Mouse (Mus musculus): ENCODE measurements around the gene Tcf7l2. TPM values are rescaled to one million over a fixed set of nuclear protein-coding genes. Genes with fewer than 3 reads are reported as not detected.
A peak's percentile ranks its signal among the peaks of the same experiment; 100 is the strongest.

The Tcf7l2 gene
- polyA plus RNA-seq, 1 experiment, result 18.8 TPM

DNA sequence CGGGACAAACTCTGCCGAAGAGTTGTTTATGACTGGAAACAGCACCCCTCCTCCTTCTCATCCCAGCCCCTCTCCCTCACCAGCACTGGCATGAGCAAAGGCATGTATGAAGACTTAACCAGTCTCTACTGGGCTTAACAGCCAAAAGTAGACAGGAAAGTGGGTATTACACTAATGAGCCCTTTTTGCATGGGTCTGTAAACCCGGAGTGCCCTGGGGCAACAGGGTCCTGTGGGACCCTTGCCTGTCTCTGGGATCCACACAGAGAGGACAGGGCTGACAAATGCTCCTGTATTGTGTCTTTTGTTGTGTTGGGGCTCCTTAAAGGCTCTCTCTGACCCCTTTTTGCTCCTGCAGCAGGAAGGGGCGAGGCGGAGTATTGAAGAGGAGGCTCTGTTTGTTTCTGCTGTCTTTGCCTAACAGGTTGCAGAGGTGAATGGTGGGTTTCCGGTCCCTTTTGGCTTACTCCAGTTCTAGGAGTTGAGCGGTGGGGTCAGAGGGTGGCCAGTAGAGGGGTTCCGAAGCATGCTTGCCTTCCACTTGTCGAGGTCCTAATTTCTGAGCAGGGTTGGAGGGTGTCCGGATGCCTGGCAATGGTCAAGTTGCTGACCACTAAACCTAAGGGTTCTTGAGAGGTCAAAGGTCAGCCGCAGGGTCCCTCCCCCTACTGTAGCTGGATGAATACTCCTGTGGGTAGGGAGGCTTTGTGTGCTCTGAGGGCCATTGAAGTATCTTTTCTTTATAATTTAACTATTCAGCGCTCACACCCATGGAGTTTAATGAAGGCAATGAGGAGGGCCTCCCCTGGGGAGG is 161.2 kb downstream of the Tcf7l2 start:
- H3K4me1 ChIP-seq (ENCODE audit: control insufficient read depth, insufficient read depth, low read length), result no peaks in the 10 kb centered on the region
- no peak overlapping the region for H3K27ac ChIP-seq (ENCODE audit: insufficient read depth, low read depth, low read length)
- H3K4me3 ChIP-seq (ENCODE audit: insufficient read depth, low read length), result no peak overlapping the region
- no peak for TF ChIP-seq CTCF (IDR thresholded peaks at IDR 0.05; ENCODE audit: low read depth, low read length)
- no peak for TF ChIP-seq POLR2A (IDR thresholded peaks at IDR 0.05; ENCODE audit: borderline replicate concordance, low read depth, low read length)

DNA sequence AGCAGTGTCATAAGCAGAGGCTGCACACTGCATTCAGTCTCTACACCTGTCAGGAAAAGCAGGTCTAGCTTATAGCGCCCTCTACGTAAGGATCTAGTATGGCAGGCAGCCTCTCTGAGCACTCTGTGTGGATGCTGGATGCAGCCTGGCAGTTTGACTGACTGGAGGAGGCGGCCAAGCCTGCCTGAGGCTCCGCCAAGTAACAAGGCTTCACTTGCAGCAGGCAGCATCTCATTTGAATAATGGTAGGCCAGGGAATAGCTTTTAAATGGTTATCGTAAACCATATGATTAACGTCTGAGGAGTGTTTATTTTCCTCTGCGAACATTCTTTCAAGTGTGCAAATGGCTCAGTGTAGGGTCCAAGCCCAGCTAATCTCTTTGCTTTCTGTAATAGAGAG is 167.4 kb downstream of the Tcf7l2 start:
- Histone ChIP-seq H3K4me1 (ENCODE audit: control insufficient read depth, insufficient read depth, low read length) (peaks cover 2% of the 10 kb centered on the region; the same call in 1 of the 2 replicates), H3K4me3 (ENCODE audit: insufficient read depth, low read length) (no peak overlapping the region), H3K27ac (ENCODE audit: insufficient read depth, low read depth, low read length) (no peak overlapping the region)
- TF ChIP-seq CTCF (IDR thresholded peaks at IDR 0.05; ENCODE audit: low read depth, low read length), result 0 out of 2 replicates have a peak, but pooled peaks have one; percentile 15
- TF ChIP-seq POLR2A (IDR thresholded peaks at IDR 0.05; ENCODE audit: borderline replicate concordance, low read depth, low read length), result no peak

DNA sequence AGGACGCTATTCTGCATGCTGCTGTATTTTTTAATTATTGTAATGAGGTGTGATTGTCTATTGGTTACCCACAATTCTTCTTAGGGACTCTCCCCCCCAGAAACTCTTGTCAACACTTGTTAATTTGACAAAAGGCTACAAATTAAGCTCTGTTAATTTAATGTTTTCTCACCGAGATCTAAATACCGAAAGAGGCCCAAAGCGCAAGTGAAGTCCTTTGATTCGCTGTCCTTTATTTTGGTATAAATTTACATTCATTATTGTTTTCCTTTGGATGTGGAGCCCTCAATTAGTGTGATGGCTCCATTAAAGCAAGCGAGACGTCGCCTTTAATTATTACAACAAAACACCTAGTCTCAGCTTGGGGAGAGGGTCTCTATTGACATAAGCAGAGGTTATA is 170.3 kb downstream of the Tcf7l2 start:
- no peak overlapping the region for H3K27ac ChIP-seq (ENCODE audit: insufficient read depth, low read depth, low read length)
- H3K4me1 ChIP-seq (ENCODE audit: control insufficient read depth, insufficient read depth, low read length), result peaks cover 2% of the 10 kb centered on the region; the same call in 1 of the 2 replicates
- TF ChIP-seq CTCF (IDR thresholded peaks at IDR 0.05; ENCODE audit: low read depth, low read length) (no peak), POLR2A (IDR thresholded peaks at IDR 0.05; ENCODE audit: borderline replicate concordance, low read depth, low read length) (no peak)
- H3K4me3 ChIP-seq (ENCODE audit: insufficient read depth, low read length), result no peak overlapping the region

DNA sequence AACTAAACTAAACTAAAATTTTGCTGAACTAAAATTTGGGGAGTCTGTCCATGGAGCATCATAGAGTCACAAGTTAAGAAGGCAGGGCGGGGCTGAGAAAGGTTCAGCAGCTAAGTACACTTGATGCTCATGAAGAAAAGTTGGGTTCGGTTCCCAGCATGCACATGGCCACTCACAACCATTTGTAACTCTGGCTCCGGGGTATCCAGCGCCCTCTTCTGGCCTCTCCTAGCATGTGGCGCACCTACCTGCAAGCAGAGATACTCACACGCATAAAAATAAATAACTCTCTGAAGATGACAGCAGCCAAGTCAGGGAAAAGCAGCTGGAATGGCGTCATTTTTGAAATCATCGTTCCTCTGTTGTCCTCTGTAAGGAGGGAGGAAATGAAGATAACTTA is 171.2 kb downstream of the Tcf7l2 start:
- Histone ChIP-seq H3K27ac (ENCODE audit: insufficient read depth, low read depth, low read length) (no peak overlapping the region), H3K4me1 (ENCODE audit: control insufficient read depth, insufficient read depth, low read length) (peaks cover 2% of the 10 kb centered on the region; the same call in 1 of the 2 replicates), H3K4me3 (ENCODE audit: insufficient read depth, low read length) (no peak overlapping the region)
- TF ChIP-seq POLR2A (IDR thresholded peaks at IDR 0.05; ENCODE audit: borderline replicate concordance, low read depth, low read length) (no peak), CTCF (IDR thresholded peaks at IDR 0.05; ENCODE audit: low read depth, low read length) (no peak)

DNA sequence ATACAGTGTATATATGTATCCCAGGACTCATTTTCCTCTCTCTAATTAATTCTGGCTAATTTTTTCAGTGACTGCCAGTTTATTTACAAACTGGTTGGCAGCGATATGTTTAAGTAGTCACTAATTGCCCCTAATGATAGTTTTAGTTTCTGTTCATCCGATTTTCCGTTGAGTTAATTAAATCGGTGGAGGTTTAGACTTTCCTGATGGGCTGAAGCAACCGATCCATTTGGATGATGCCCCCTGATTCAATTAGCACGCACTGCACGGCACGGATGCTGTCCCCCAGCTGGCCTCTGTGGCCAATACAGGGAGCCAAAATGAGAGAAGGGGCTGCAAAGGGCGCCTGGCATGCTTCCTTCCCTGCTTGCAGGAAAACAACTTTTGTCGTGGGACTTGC is 172.0 kb downstream of the Tcf7l2 start:
- TF ChIP-seq CTCF (IDR thresholded peaks at IDR 0.05; ENCODE audit: low read depth, low read length) (no peak), POLR2A (IDR thresholded peaks at IDR 0.05; ENCODE audit: borderline replicate concordance, low read depth, low read length) (no peak)
- no peak overlapping the region for H3K4me3 ChIP-seq (ENCODE audit: insufficient read depth, low read length)
- H3K27ac ChIP-seq (ENCODE audit: insufficient read depth, low read depth, low read length), result no peak overlapping the region
- peaks cover 2% of the 10 kb centered on the region; the same call in 1 of the 2 replicates for H3K4me1 ChIP-seq (ENCODE audit: control insufficient read depth, insufficient read depth, low read length)

DNA sequence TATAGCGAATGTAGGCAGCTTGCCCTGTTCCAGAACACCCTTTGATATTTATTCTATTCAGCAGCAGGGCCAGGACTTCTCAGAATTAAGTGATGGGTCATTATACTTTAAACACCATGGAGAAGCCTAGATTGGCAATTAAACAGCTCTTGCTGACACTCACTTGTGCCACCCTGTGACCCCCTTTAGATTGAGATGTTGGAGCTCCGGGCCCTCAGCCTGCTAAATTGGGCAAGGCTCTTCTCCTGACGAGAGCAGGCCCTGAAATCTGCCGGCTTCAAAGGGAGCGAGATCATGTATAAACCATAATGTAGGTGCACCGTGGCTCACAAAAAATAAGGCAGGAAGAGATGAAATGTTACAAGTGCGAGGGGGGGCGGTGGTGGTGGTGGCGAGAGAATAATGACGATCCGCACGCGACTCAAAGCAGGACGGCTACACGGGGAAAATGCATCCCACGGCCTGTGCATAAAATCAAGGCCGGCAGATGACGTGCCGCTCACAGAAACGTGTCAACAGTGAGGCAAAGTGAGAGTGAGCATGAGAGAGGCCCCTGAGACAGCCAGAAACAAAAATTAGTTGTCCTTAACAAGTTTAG is 173.1 kb downstream of the Tcf7l2 start:
- TF ChIP-seq CTCF (IDR thresholded peaks at IDR 0.05; ENCODE audit: low read depth, low read length), result no peak
- TF ChIP-seq POLR2A (IDR thresholded peaks at IDR 0.05; ENCODE audit: borderline replicate concordance, low read depth, low read length), result no peak
- Histone ChIP-seq H3K27ac (ENCODE audit: insufficient read depth, low read depth, low read length) (no peak overlapping the region), H3K4me3 (ENCODE audit: insufficient read depth, low read length) (no peak overlapping the region), H3K4me1 (ENCODE audit: control insufficient read depth, insufficient read depth, low read length) (peaks cover 2% of the 10 kb centered on the region; the same call in 1 of the 2 replicates)

DNA sequence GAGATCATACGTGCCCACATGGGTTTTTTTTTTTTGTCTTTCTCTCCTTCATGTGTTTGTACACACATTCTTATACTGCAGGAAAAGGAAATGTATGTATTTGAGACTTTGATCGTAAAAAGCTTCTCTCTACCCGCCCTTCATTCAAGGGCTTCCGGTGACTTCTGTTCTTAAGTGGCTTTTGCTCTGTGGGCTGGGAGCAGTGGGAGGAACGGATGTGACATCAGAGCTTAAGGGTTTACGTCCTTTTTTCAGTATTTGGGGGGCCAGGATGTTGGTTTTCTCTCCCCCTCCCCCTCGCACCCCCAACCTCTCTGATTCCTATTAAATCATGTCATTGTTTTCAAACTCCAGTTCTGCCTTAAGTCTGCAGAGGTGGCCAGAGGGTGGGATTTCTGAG is 173.9 kb downstream of the Tcf7l2 start:
- no peak for TF ChIP-seq CTCF (IDR thresholded peaks at IDR 0.05; ENCODE audit: low read depth, low read length)
- TF ChIP-seq POLR2A (IDR thresholded peaks at IDR 0.05; ENCODE audit: borderline replicate concordance, low read depth, low read length), result no peak
- Histone ChIP-seq H3K4me3 (ENCODE audit: insufficient read depth, low read length) (no peak overlapping the region), H3K4me1 (ENCODE audit: control insufficient read depth, insufficient read depth, low read length) (peaks cover 2% of the 10 kb centered on the region; the same call in 1 of the 2 replicates), H3K27ac (ENCODE audit: insufficient read depth, low read depth, low read length) (no peak overlapping the region)

DNA sequence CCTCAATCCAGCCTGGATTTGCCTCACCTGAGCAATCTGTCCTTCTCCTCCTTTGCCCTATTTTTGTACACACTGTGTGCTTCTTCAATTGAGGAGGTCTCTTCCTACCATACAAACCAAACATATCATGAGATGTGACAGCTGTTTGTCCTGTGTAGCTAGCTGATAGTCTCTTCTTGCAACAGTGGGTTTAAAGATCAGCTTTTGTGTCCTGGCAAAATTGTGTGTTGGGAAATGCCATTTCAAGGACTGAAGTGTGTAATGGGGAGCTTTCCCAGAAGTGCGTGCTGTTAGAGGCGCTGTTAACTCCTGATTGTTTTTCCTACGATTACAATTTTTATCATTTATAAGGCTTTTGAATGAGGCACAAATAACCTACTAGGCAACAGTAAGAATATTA is 174.6 kb downstream of the Tcf7l2 start:
- no peak for TF ChIP-seq POLR2A (IDR thresholded peaks at IDR 0.05; ENCODE audit: borderline replicate concordance, low read depth, low read length)
- no peak for TF ChIP-seq CTCF (IDR thresholded peaks at IDR 0.05; ENCODE audit: low read depth, low read length)
- H3K4me3 ChIP-seq (ENCODE audit: insufficient read depth, low read length), result no peak overlapping the region
- no peaks in the 10 kb centered on the region for H3K4me1 ChIP-seq (ENCODE audit: control insufficient read depth, insufficient read depth, low read length)
- H3K27ac ChIP-seq (ENCODE audit: insufficient read depth, low read depth, low read length), result no peak overlapping the region

DNA sequence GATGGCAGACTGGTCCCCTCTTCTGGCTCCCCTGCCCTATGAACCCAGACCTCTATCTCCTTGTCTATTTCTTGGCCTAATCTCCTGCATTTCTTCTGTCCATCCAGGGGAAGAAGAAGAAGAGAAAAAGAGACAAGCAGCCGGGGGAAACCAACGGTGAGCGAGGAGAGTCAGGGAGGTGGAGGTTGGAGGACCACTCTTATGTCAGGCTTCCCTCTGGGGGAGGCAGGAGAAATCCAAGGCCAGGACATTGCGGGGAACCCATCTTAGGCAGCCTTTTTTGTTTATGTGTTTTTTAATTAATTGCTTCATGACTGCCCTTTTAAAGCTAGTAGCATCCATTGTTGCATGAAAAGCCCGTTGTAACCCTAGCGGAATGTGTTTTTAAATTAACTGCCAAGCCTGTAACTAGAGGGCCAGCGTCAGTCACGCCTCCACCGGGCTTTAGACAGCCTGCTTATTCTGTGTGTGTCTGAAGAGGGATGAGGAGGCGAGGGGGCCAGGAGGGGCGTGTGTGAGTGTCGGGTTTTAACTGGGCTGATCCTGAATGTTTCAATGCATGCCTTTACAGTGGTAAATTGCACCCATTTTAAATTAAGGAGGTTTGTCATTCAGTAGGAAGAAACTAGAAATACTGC is 182.3 kb downstream of the Tcf7l2 start:
- Histone ChIP-seq H3K4me3 (ENCODE audit: insufficient read depth, low read length) (no peak overlapping the region), H3K27ac (ENCODE audit: insufficient read depth, low read depth, low read length) (no peak overlapping the region), H3K4me1 (ENCODE audit: control insufficient read depth, insufficient read depth, low read length) (no peaks in the 10 kb centered on the region)
- TF ChIP-seq POLR2A (IDR thresholded peaks at IDR 0.05; ENCODE audit: borderline replicate concordance, low read depth, low read length) (no peak), CTCF (IDR thresholded peaks at IDR 0.05; ENCODE audit: low read depth, low read length) (no peak)

DNA sequence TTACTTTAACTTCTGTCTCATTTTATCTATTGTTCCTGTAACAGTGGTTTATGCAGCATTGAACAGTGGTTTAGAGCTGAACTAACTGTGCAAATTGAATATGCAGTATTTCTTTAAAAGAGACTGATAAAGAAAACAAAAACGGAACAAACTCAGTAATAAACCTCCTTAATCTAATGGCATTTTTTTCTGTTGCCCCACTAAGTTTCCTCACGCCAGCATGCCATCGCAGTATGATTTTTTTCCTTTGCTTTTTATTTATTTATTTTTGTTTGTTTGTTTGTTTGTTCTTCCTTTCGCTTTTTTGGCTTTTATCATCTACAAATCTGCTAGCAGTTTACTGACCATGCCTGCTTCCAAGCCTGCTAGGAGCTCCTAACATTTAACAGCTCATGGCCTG is 183.2 kb downstream of the Tcf7l2 start:
- Histone ChIP-seq H3K27ac (ENCODE audit: insufficient read depth, low read depth, low read length) (no peak overlapping the region), H3K4me1 (ENCODE audit: control insufficient read depth, insufficient read depth, low read length) (no peaks in the 10 kb centered on the region), H3K4me3 (ENCODE audit: insufficient read depth, low read length) (no peak overlapping the region)
- TF ChIP-seq CTCF (IDR thresholded peaks at IDR 0.05; ENCODE audit: low read depth, low read length), result no peak
- no peak for TF ChIP-seq POLR2A (IDR thresholded peaks at IDR 0.05; ENCODE audit: borderline replicate concordance, low read depth, low read length)
